Mouse (Mus musculus): Measurements from ENCODE around the gene Rsrc1.

GRCm38 (mm10) chr3:67075484-67075883 lies 94.3 kb downstream of the Rsrc1 start:
- TF ChIP-seq CTCF (conservative IDR thresholded peaks at IDR 0.05; ENCODE audit: low read length): no peak
- TF ChIP-seq POU5F1 (IDR thresholded peaks at IDR 0.05; ENCODE audit: borderline replicate concordance, low read length): no peak
- TF ChIP-seq NANOG (IDR thresholded peaks at IDR 0.05; ENCODE audit: borderline replicate concordance, low read length): no peak

Data from E14TG2a.4 (cell line).